Mouse (Mus musculus): Measurements from ENCODE around the gene Wasf1. TPM values are rescaled to one million over a fixed set of nuclear protein-coding genes. Genes with fewer than 3 reads are reported as not detected.

Wasf1 gene
- polyA plus RNA-seq, 1 experiment, result 0.03 TPM

GRCm38 (mm10) chr10:40956206-40956605 is 72.9 kb downstream of the Wasf1 start:
- H3K36me3 ChIP-seq (ENCODE audit: control insufficient read depth), result no peaks in the 10 kb centered on the region
- no peak overlapping the region for H3K4me3 ChIP-seq (replicated peaks)
- TF ChIP-seq GATA1 (IDR thresholded peaks at IDR 0.05; ENCODE audit: low read length) (no peak), TAL1 (IDR thresholded peaks at IDR 0.05; ENCODE audit: low read length) (no peak)
- no peaks in the 10 kb centered on the region for H3K9me3 ChIP-seq (ENCODE audit: control insufficient read depth, low read length)
- no peaks in the 10 kb centered on the region for H3K27me3 ChIP-seq (ENCODE audit: control insufficient read depth)
- no peaks in the 10 kb centered on the region for H3K4me1 ChIP-seq (ENCODE audit: control insufficient read depth)

GRCm38 (mm10) chr10:40961365-40961764 is 78.1 kb downstream of the Wasf1 start:
- H3K27me3 ChIP-seq (ENCODE audit: control insufficient read depth), result no peaks in the 10 kb centered on the region
- H3K4me1 ChIP-seq (ENCODE audit: control insufficient read depth), result no peaks in the 10 kb centered on the region
- no peaks in the 10 kb centered on the region for H3K36me3 ChIP-seq (ENCODE audit: control insufficient read depth)
- peaks cover 2% of the 10 kb centered on the region; the same call in 1 of the 2 replicates for H3K9me3 ChIP-seq (ENCODE audit: control insufficient read depth, low read length)
- no peak overlapping the region for H3K4me3 ChIP-seq (replicated peaks)
- no peak for TF ChIP-seq GATA1 (IDR thresholded peaks at IDR 0.05; ENCODE audit: low read length)
- no peak for TF ChIP-seq TAL1 (IDR thresholded peaks at IDR 0.05; ENCODE audit: low read length)

DNA sequence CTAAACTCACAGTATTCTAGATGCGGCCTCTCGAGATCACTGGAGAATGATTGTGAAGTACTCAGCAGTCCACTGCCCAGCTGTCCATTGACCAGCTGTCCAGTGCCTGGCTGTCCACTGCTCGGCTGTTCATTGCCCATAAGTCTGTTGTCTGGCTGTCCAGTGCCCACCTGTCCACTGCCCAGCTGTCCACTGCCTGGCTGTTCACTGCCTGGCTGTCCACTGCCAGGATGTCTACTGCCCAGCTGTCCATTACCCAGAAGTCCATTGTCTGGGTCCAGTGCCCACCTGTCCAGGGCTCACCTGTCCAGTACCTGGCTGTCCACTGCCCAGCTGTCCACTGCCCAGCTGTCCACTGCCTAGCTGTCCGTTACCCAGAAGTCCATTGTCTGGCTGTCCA is 78.7 kb downstream of the Wasf1 start:
- peaks cover 2% of the 10 kb centered on the region; the same call in 1 of the 2 replicates for H3K9me3 ChIP-seq (ENCODE audit: control insufficient read depth, low read length)
- no peaks in the 10 kb centered on the region for H3K4me1 ChIP-seq (ENCODE audit: control insufficient read depth)
- H3K4me3 ChIP-seq (replicated peaks), result no peak overlapping the region
- no peaks in the 10 kb centered on the region for H3K36me3 ChIP-seq (ENCODE audit: control insufficient read depth)
- TF ChIP-seq GATA1 (IDR thresholded peaks at IDR 0.05; ENCODE audit: low read length), result no peak
- no peak for TF ChIP-seq TAL1 (IDR thresholded peaks at IDR 0.05; ENCODE audit: low read length)
- H3K27me3 ChIP-seq (ENCODE audit: control insufficient read depth), result no peaks in the 10 kb centered on the region

DNA sequence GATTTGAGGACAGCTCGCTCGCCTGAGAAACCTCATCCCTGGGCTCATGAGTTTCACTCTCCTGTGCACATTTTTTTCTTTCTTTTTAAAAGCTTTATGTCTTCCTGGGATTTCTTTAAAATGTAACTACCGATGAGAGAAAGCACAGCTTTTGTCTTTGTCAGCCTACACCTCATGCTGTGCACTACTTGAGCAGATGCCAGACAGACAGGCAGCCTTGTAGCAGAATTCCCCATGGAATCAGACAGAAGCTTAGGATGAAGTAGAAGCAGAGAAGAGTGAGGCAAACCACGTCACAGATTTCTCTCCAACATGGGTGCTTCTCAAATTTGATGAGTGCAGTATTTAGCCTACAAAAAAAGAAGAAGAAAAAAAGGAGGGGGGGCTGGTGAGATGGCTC is 81.3 kb downstream of the Wasf1 start:
- no peaks in the 10 kb centered on the region for H3K4me1 ChIP-seq (ENCODE audit: control insufficient read depth)
- H3K4me3 ChIP-seq (replicated peaks), result no peak overlapping the region
- peaks cover 2% of the 10 kb centered on the region; the same call in 1 of the 2 replicates for H3K9me3 ChIP-seq (ENCODE audit: control insufficient read depth, low read length)
- no peaks in the 10 kb centered on the region for H3K36me3 ChIP-seq (ENCODE audit: control insufficient read depth)
- TF ChIP-seq GATA1 (IDR thresholded peaks at IDR 0.05; ENCODE audit: low read length), result no peak
- TF ChIP-seq TAL1 (IDR thresholded peaks at IDR 0.05; ENCODE audit: low read length), result no peak
- peaks cover 15% of the 10 kb centered on the region for H3K27me3 ChIP-seq (ENCODE audit: control insufficient read depth)

- H3K4me3 ChIP-seq (replicated peaks), result no peak overlapping the region
- H3K9me3 ChIP-seq (ENCODE audit: control insufficient read depth, low read length), result no peaks in the 10 kb centered on the region
- H3K27me3 ChIP-seq (ENCODE audit: control insufficient read depth), result peaks cover 25% of the 10 kb centered on the region
- no peak for TF ChIP-seq TAL1 (IDR thresholded peaks at IDR 0.05; ENCODE audit: low read length)
- TF ChIP-seq GATA1 (IDR thresholded peaks at IDR 0.05; ENCODE audit: low read length), result no peak
- H3K36me3 ChIP-seq (ENCODE audit: control insufficient read depth), result no peaks in the 10 kb centered on the region
- H3K4me1 ChIP-seq (ENCODE audit: control insufficient read depth), result no peaks in the 10 kb centered on the region
Measured at GRCm38 (mm10) chr10:40968551-40968950, 85.3 kb downstream of the Wasf1 start.

- Histone ChIP-seq H3K9me3 (ENCODE audit: control insufficient read depth, low read length) (no peaks in the 10 kb centered on the region), H3K4me3 (replicated peaks) (no peak overlapping the region), H3K4me1 (ENCODE audit: control insufficient read depth) (no peaks in the 10 kb centered on the region), H3K36me3 (ENCODE audit: control insufficient read depth) (no peaks in the 10 kb centered on the region), H3K27me3 (ENCODE audit: control insufficient read depth) (peaks cover 25% of the 10 kb centered on the region)
- TF ChIP-seq TAL1 (IDR thresholded peaks at IDR 0.05; ENCODE audit: low read length) (no peak), GATA1 (IDR thresholded peaks at IDR 0.05; ENCODE audit: low read length) (no peak)
Measured at GRCm38 (mm10) chr10:40969372-40970033, 86.2 kb downstream of the Wasf1 start.

GRCm38 (mm10) chr10:40970601-40971245 is 87.4 kb downstream of the Wasf1 start:
- no peaks in the 10 kb centered on the region for H3K9me3 ChIP-seq (ENCODE audit: control insufficient read depth, low read length)
- peaks cover 25% of the 10 kb centered on the region for H3K27me3 ChIP-seq (ENCODE audit: control insufficient read depth)
- no peaks in the 10 kb centered on the region for H3K36me3 ChIP-seq (ENCODE audit: control insufficient read depth)
- H3K4me1 ChIP-seq (ENCODE audit: control insufficient read depth), result no peaks in the 10 kb centered on the region
- H3K4me3 ChIP-seq (replicated peaks), result no peak overlapping the region
- no peak for TF ChIP-seq GATA1 (IDR thresholded peaks at IDR 0.05; ENCODE audit: low read length)
- TF ChIP-seq TAL1 (IDR thresholded peaks at IDR 0.05; ENCODE audit: low read length), result no peak

GRCm38 (mm10) chr10:40971256-40971655 is 88.0 kb downstream of the Wasf1 start:
- Histone ChIP-seq H3K4me1 (ENCODE audit: control insufficient read depth) (no peaks in the 10 kb centered on the region), H3K4me3 (replicated peaks) (no peak overlapping the region), H3K36me3 (ENCODE audit: control insufficient read depth) (no peaks in the 10 kb centered on the region), H3K27me3 (ENCODE audit: control insufficient read depth) (peaks cover 25% of the 10 kb centered on the region), H3K9me3 (ENCODE audit: control insufficient read depth, low read length) (no peaks in the 10 kb centered on the region)
- TF ChIP-seq TAL1 (IDR thresholded peaks at IDR 0.05; ENCODE audit: low read length), result no peak
- TF ChIP-seq GATA1 (IDR thresholded peaks at IDR 0.05; ENCODE audit: low read length), result no peak

DNA sequence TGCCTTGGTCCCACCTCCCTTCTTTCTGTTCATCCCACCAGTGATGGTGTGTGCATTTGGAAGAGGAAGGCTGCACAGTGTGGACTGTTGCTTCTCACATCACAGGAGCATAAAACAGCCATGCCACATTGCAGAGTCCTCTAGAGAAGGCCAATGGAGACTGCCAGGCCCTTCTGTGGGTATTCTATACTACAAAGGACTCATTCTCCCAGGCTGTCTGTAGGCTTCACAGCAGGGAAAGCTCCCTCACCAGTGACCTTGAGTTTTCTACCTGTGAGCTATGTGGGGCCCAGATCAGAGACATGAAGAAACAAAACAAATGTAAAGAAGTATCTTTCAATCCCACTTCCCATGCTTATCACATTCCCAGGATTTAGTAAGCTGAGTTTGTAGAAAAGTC is 100.5 kb downstream of the Wasf1 start:
- H3K36me3 ChIP-seq (ENCODE audit: control insufficient read depth), result no peaks in the 10 kb centered on the region
- H3K4me3 ChIP-seq (replicated peaks), result no peak overlapping the region
- 0 out of 2 replicates have a peak, but pooled peaks cover 3% of the 10 kb centered on the region for H3K9me3 ChIP-seq (ENCODE audit: control insufficient read depth, low read length)
- TF ChIP-seq GATA1 (IDR thresholded peaks at IDR 0.05; ENCODE audit: low read length) (no peak), TAL1 (IDR thresholded peaks at IDR 0.05; ENCODE audit: low read length) (no peak)
- H3K27me3 ChIP-seq (ENCODE audit: control insufficient read depth), result no peaks in the 10 kb centered on the region
- H3K4me1 ChIP-seq (ENCODE audit: control insufficient read depth), result no peaks in the 10 kb centered on the region
